Mouse (Mus musculus): ENCODE measurements around the gene 1600014C23Rik.

DNA sequence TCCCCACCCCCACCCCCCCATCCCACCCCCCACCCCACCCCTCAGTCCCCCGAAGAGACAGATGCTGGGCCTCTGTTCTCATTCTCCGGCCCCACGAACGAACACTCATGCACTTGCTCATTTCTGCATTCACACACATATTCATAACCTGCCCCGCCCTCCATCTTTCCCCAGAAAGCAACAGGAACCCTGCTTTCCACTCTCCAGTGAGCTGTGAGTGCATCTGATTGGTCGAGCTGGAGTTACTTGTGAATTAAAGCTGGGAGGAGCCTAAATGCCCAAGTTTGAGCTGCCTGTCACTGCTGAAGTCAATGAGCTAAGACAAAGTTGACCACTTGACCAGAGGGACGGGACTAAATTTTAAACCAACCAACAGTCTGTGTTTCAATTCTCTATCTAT is 25.2 kb upstream of the 1600014C23Rik start:
- no peak for TF ChIP-seq CTCF (IDR thresholded peaks at IDR 0.05)
- TF ChIP-seq EP300 (IDR thresholded peaks at IDR 0.05): no peak

Measured in lung, postnatal 0 days (tissue).